Mouse (Mus musculus) embryonic fibroblast, embryonic 13.5 days (primary cell): Measurements from ENCODE around the gene Aqp2.

ENCODE experiments used
- CTCF ChIP-seq: IDR thresholded peaks from 2 replicates; pipeline ENCODE4 v1.5.1; 2011; ENCODE audit warnings: mild to moderate bottlenecking, control low read depth, low read length, moderate library complexity, borderline replicate concordance; ENCODE audit not compliant: insufficient read depth
- POLR2A ChIP-seq: IDR thresholded peaks from 2 replicates; pipeline ENCODE4 v1.6.1; 2011; ENCODE audit warnings: low read depth, mild to moderate bottlenecking, control low read depth, low read length, moderate library complexity

DNA sequence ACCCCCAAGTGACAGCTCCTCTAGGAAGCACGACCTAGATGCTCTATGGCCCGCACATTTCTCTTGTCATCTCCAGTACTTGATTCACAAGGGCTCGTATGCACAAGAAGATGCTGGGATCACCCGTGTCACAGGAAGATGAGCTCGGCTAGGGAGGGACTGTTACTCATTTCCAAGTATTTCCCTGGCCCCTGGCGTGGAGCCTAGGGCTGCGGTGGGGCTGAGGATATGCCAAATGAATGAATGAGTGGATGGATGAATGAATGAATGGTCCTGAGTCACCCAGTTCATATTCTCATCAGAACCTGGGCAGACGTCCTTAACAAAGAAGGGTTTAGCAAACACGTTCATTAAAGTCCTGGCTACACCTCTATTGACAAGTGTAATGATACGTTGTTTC, 18.6 kb upstream of the Aqp2 start:
- TF ChIP-seq CTCF (no peak), POLR2A (no peak)
